Mouse (Mus musculus) T-cell, adult 2 months (primary cell): ENCODE measurements around the gene Arfip1.

Source experiments
- DNase-seq: peaks from one replicate; pipeline ENCODE4 v3.0.0; 2022; ENCODE audit warnings: low spot score

Gene Arfip1

DNA sequence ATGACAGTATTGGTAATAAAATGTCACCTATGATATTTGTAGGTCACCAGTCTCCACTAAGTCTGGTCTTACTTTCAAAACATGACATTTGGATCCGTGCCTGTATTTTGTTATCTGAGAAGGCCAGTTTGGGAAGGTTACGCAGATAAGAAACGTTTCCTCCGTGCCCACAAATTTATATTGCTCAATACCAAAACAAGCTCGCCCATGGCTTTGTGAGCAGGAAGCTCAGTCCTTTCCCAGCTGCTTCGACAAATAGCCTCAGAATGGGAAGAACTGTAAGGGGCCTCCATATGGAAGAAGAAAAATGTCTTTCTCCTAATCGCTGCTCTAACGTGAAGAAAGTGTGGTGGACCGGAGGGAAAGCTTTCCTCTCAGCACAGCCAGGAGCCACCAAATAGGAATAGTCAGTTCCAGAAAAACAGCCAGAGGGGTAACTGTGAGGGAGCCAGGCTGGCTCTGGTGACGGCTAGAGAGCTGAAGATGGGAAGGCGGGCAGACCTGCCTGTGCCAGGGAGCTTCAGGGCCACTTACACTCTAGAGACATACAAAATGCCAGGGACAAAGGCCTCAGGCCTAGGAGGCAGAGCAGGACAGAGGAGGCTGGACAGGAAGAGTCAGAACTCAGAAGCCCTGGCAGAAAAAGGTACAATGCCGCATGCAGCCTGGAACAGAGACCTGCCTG is 126.5 kb downstream of the Arfip1 start:
- DNase-seq, result no peak

GRCm38 (mm10) chr3:84450651-84451050 is 131.8 kb downstream of the Arfip1 start:
- DNase-seq, result no peak

- DNase-seq, result no peak
These were observed 133.4 kb downstream of the Arfip1 start for GRCm38 (mm10) chr3:84449015-84449414.

GRCm38 (mm10) chr3:84447803-84448202 is 134.6 kb downstream of the Arfip1 start:
- no peak for DNase-seq
